Mouse (Mus musculus) forebrain, embryonic 16.5 days (tissue): ENCODE measurements at regions not wholly inside any gene's neighbourhood (a gene's known extent, or its start where the extent isn't known, plus 50 kb on each side); places are given as distances from the start of the nearest gene placed in this dataset.
"Not testable (repeated sequence)": the region's sequence is repeated elsewhere in the genome, so short reads cannot be mapped to it uniquely, and the experiment has no call there.

ENCODE experiments used
- ATAC-seq: fragments of 200-750 bp; cut with Nextera tagmentation; 2 replicates; pipeline ENCODE4 v1.8.0; 2017; ENCODE audit warnings: mild to moderate bottlenecking, moderate library complexity
- H3K27ac ChIP-seq: fragments of 300-500 bp; sonication (generic); 2 replicates; pipeline ENCODE4 v1.5.1; 2014; ENCODE audit warnings: low read length, control low read depth
- H3K27me3 ChIP-seq: fragments of 300-500 bp; sonication (generic); replicated peaks from 2 replicates; pipeline ENCODE4 v1.6.1; 2014; ENCODE audit warnings: low read length; ENCODE audit not compliant: control insufficient read depth, insufficient read depth
- H3K36me3 ChIP-seq: fragments of 300-500 bp; sonication (generic); 2 replicates; pipeline ENCODE4 v1.6.1; 2014; ENCODE audit not compliant: control insufficient read depth, insufficient read depth
- H3K4me1 ChIP-seq: fragments of 300-500 bp; sonication (generic); replicated peaks from 2 replicates; pipeline ENCODE4 v1.6.1; 2014; ENCODE audit warnings: low read length; ENCODE audit not compliant: control insufficient read depth, insufficient read depth
- H3K4me2 ChIP-seq: fragments of 300-500 bp; sonication (generic); 2 replicates; pipeline ENCODE4 v1.6.1; 2014; ENCODE audit warnings: mild to moderate bottlenecking, low read length, control low read depth
- H3K4me3 ChIP-seq: fragments of 300-500 bp; sonication (generic); replicated peaks from 2 replicates; pipeline ENCODE4 v1.5.1; 2014; ENCODE audit warnings: mild to moderate bottlenecking, low read length, control low read depth
- H3K9ac ChIP-seq: fragments of 300-500 bp; sonication (generic); replicated peaks from 2 replicates; pipeline ENCODE4 v1.6.1; 2014; ENCODE audit warnings: low read depth, low read length, control low read depth
- H3K9me3 ChIP-seq: fragments of 300-500 bp; sonication (generic); 2 replicates; pipeline ENCODE4 v1.6.1; 2016; ENCODE audit warnings: low read length; ENCODE audit not compliant: control insufficient read depth
- WGBS: fragments of 180-500 bp; shearing (Covaris S2); extraction: QIAGEN DNeasy Blood & Tissue Kit; methylation state at CpG from one replicate; pipeline ENCODE4 v1.1.7; 2014; 5-methylcytosine and 5-hydroxymethylcytosine counted together

DNA sequence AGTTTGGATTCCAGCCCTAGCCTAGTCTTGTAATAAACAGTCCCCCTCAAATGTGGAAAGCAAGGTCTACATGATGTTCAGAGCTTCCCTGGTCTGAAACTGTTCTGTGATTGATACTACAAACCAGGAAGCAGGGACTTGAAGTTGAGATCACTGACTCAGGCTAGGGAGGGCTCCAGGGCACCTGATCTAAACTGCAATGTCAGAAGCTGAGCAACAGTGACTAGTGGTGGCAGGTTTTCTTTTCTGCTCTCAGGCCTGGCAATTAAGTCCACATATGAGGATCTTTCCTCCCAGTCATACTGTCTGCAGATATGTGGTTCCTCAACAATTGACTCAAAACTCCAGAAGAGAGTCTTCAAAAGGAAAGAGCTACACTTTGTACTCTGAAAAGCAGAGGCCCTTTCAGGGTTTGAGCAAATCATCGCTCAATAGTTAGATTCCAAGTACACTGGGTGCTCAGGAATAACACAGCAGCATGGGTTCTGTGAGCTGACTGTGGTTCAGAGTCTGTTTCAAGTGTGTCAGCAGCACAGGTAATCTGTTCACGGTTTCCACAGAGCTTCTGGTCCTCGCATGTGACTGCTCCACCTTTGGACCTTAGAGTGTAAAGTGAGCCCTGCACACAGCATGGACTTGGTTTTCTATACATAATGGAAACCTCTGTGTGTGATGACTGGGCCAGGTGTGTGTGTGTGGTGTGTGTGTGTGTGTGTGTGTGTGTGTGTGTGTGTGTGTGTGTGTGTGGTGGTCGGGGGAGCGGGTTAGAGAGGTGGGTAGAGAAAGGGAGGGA lies 165.2 kb downstream of the Tcp10c start:
- ATAC-seq, H3K36me3 ChIP-seq, H3K27me3 ChIP-seq, H3K9me3 ChIP-seq, H3K27ac ChIP-seq, H3K4me2 ChIP-seq, H3K4me3 ChIP-seq, H3K9ac ChIP-seq, H3K4me1 ChIP-seq: not testable (repeated sequence)
- WGBS, result 86% methylated on average over 5 of the region's 5 CpGs

DNA sequence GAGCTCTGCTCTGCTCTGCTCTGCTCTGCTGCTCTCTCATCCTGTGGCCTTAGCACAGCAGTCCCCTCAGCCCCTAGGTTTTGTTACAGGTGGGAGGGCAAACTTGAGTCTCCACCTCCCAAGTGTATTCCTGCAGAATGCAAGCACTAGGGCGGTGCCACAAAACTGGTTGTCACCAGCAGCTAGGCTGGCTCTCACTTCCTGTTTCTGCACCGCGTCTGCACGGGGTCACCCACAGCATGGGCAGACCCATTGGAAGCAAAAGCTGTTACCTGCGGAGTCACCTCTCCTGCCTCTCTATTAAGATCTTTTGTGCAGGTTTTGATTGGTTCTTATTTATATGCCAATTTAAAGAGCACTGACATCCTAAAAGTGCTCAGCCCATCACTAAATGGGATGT lies 178.2 kb downstream of the Tcp10c start:
- not testable (repeated sequence) for H3K4me3 ChIP-seq, H3K36me3 ChIP-seq, ATAC-seq, H3K27me3 ChIP-seq, H3K27ac ChIP-seq, H3K9ac ChIP-seq, H3K4me1 ChIP-seq, H3K9me3 ChIP-seq, H3K4me2 ChIP-seq
- WGBS, result 92% methylated on average over 5 of the region's 5 CpGs

DNA sequence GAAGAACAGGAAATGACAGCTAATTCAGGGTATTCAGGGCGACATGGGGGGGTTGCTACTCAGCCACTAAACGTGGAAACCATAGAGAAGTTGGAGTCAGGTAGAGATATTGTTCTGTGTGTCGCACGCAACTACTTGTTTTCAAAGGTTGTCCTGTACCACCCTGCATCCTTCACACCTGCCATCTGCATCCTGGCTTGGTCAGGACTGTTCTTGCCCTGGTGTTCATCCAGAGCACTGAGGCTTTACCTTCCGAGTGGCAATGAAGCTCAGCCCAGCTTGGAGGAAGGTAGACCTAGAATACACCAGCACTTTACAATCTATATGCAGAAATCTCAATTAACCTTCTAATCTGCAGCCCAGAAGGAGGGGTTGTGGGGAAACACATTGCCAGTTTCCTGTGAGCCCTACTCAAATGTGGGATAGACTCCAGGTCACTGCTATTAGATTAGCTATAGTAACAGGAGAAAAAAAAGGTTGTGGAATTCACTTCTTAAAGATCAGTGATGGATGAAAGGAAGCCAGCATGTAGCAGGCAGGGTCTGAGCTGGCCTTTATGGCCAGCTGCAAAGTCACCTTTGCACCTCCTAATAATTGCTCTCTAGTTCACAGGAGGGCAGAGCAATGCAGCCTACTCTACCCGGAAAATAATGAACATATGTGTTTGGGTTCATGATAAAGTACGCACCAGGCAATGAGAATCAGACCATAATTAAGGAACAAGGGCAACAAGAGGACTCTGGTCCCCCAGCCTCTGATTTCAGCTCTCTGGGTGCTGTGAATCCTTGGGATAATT lies 186.3 kb downstream of the Tcp10c start:
- 81% methylated on average over 7 of the region's 7 CpGs for WGBS
- Histone ChIP-seq H3K9me3 (peaks cover 37% of the 10 kb centered on the region), H3K4me3 (no peak overlapping the region), H3K36me3 (no peaks in the 10 kb centered on the region), H3K9ac (no peak overlapping the region), H3K27ac (no peak overlapping the region), H3K27me3 (no peaks in the 10 kb centered on the region), H3K4me2 (no peak overlapping the region), H3K4me1 (no peaks in the 10 kb centered on the region)
- no peak; the same call in 1 of the 2 replicates for ATAC-seq

DNA sequence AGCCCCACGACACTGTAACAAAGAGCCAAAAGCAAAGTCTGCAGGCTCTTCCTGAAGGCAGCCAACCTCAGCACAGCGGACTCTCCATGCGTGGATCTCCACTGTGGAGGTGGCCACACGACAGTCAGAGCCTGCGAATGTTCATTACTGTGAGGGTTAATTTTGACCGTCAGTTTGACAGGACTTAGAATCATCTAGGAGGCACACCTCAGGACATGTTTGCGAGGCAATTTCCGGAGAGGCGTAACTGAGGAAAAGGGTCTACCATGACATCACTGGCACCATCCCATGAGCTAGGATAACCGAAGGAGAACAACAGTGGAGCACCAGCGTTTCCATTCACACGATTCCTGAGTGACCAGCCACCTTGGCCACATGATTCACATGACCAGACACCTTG lies 186.9 kb downstream of the Tcp10c start:
- no peak overlapping the region for H3K27ac ChIP-seq
- H3K27me3 ChIP-seq, result no peaks in the 10 kb centered on the region
- no peaks in the 10 kb centered on the region for H3K4me1 ChIP-seq
- no peak overlapping the region for H3K4me3 ChIP-seq
- H3K36me3 ChIP-seq, result no peaks in the 10 kb centered on the region
- ATAC-seq, result no peak
- H3K9me3 ChIP-seq, result peaks cover 38% of the 10 kb centered on the region
- no peak overlapping the region for H3K9ac ChIP-seq
- H3K4me2 ChIP-seq, result no peak overlapping the region
- 70% methylated on average over 12 of the region's 12 CpGs for WGBS

DNA sequence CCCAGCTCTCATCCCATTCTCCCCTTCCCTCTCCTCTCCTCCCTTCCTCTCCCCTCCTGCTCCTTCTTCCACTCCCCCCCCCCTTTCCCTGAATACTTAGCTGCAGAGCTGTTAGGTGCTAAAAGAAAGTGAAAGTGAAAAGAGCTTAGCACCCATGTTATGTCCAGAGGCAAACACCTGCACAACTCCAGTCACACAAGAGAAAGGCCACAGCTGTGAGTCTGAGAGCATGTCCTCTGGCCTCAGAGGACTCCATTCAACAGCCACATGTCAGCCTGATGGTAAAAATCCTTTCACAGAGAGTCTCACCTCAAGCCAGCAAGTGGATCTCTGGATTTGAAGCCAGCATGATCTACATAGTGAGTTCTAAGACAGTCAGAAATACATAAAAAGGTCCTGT lies 187.9 kb downstream of the Tcp10c start:
- no peaks in the 10 kb centered on the region for H3K4me1 ChIP-seq
- no peak for ATAC-seq
- H3K4me2 ChIP-seq, result no peak overlapping the region
- no peaks in the 10 kb centered on the region for H3K36me3 ChIP-seq
- no peak overlapping the region for H3K27ac ChIP-seq
- no peak overlapping the region for H3K9ac ChIP-seq
- H3K4me3 ChIP-seq, result no peak overlapping the region
- H3K27me3 ChIP-seq, result no peaks in the 10 kb centered on the region
- peaks cover 46% of the 10 kb centered on the region for H3K9me3 ChIP-seq

DNA sequence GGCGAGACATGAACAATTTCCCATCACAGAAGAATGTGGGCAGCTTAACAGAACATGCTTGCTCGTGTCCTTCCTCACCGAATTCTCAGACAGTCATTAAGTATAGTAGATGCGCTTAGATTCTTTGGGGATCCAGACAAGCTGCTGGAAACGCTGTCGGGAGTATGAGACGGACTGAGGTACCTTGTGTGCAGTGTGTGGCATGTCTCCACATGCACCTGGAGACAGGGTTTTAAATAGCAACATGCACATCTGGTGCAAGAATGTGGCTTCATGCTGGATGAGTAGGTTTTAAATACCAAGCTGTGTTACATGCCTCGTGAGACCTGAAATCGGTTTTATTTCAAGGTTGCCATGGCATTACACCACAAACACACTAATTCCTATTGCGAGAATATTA lies 188.5 kb downstream of the Tcp10c start:
- H3K36me3 ChIP-seq, result no peaks in the 10 kb centered on the region
- H3K27ac ChIP-seq, result no peak overlapping the region
- H3K4me2 ChIP-seq, result no peak overlapping the region
- ATAC-seq, result peak; percentile 19; the same call in 1 of the 2 replicates
- no peak overlapping the region for H3K9ac ChIP-seq
- H3K9me3 ChIP-seq, result peaks cover 50% of the 10 kb centered on the region
- no peak overlapping the region for H3K4me3 ChIP-seq
- H3K27me3 ChIP-seq, result no peaks in the 10 kb centered on the region
- WGBS, result 84% methylated on average over 10 of the region's 10 CpGs
- no peaks in the 10 kb centered on the region for H3K4me1 ChIP-seq

DNA sequence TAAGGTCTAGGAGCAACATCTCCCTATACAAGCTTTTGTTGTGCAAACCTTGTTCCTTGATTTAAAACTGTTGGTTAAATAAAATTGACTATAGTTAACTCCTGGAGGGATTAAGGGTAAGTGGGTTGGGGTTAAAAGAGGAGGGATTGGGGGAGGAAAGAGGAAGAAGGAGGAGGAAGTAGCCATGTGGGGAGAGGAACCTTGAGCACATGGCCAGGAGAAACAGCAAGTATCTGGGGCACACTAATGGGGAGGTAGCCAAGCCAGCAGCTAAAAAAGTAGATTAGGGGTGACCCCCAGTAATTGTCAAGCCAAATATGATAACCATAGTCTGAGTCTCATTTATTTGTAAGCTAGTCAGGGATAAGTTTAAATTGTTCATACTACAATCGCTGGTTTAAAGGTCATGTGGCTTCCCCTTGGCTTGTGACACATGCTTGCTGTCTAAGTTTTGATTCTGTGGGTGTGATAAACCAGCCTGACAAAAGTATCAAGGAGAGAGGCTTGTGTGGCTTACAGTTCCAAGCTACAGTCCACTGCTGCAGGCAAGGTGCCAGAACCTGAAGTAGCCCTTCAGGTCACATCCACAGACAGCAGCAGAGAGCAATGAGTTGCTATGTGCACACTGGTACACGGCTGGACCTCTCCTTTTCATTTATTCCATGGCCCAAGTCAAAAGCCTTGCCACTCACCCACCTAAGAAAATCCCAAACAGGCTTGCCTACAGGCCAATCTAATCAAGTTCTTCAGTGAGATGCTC lies 189.8 kb downstream of the Tcp10c start:
- no peak overlapping the region for H3K27ac ChIP-seq
- H3K4me3 ChIP-seq, result no peak overlapping the region
- peaks cover 63% of the 10 kb centered on the region for H3K9me3 ChIP-seq
- H3K9ac ChIP-seq, result no peak overlapping the region
- no peak overlapping the region for H3K4me2 ChIP-seq
- no peak for ATAC-seq
- no peaks in the 10 kb centered on the region for H3K27me3 ChIP-seq
- H3K36me3 ChIP-seq, result no peaks in the 10 kb centered on the region
- no peaks in the 10 kb centered on the region for H3K4me1 ChIP-seq
- WGBS, result 69% methylated on average over 2 of the region's 2 CpGs

DNA sequence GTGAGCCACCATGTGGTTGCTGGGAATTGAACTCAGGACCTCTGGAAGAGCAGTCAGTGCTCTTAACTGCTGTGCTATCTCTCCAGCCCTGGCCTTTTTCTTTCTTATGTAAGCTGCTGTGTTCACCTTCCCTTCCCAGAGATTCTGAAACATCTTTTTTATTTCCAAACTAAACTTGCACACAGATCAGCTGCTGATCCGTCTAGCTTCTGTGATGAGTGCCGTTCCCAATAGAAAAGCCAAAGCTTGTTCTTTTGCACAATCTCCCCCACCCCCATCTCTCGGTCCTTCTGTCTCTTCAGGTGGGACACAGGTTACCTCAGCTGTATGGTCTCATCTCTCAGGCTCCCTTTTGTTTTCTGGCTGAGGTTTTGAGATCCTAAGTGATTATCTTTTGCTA lies 191.9 kb downstream of the Tcp10c start:
- WGBS, result 50% methylated on average over 3 of the region's 3 CpGs
- Histone ChIP-seq H3K27me3 (no peaks in the 10 kb centered on the region), H3K36me3 (no peaks in the 10 kb centered on the region)

DNA sequence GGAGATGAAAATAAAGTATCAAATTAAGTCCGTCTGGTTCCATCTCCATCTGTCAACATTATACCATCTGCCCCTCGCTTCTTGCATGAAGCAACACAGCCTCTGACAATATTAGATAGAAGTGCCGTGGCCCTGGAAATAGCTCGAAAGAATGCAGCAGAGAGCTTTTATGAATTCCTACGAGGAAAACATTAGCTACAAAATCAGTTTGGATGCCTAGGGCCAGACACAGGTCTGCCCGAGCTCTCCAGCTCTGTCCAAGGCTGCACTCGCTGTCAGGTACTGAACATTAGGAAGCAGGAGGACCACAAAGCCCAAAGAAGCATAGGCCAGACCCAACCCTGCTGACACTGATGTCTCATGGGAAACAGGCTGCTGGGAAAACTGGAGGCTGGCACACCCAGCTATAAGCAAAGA lies 192.3 kb downstream of the Tcp10c start:
- 81% methylated on average over 7 of the region's 7 CpGs for WGBS
- H3K4me3 ChIP-seq, result no peak overlapping the region
- H3K9ac ChIP-seq, result no peak overlapping the region
- H3K4me1 ChIP-seq, result no peaks in the 10 kb centered on the region
- no peak for ATAC-seq
- peak overlapping the region; percentile 34 for H3K27ac ChIP-seq
- H3K36me3 ChIP-seq, result no peaks in the 10 kb centered on the region
- no peaks in the 10 kb centered on the region for H3K27me3 ChIP-seq
- peaks cover 55% of the 10 kb centered on the region for H3K9me3 ChIP-seq
- no peak overlapping the region for H3K4me2 ChIP-seq

More for the DNA sequence above, 191.9 kb downstream of the Tcp10c start:
- no peak for ATAC-seq
- Histone ChIP-seq H3K9ac (no peak overlapping the region), H3K27ac (no peak overlapping the region), H3K9me3 (peaks cover 59% of the 10 kb centered on the region), H3K4me1 (no peaks in the 10 kb centered on the region), H3K4me3 (no peak overlapping the region), H3K4me2 (no peak overlapping the region)
